Mouse (Mus musculus) embryonic facial prominence, embryonic 12.5 days (tissue): ENCODE data around the gene Rag1. TPM values are rescaled to one million over a fixed set of nuclear protein-coding genes. Genes with fewer than 3 reads are reported as not detected.
A peak's percentile ranks its signal among the peaks of the same experiment; 100 is the strongest.

Source experiments
- ATAC-seq: fragments of 200-750 bp; cut with Nextera tagmentation; 2 replicates; pipeline ENCODE4 v1.8.0; 2017; ENCODE audit not compliant: insufficient number of reproducible peaks, insufficient read depth, low FRiP score, low TSS enrichment
- H3K27ac ChIP-seq: fragments of 300-500 bp; sonication (generic); 2 replicates; pipeline ENCODE4 v1.5.1; 2016; ENCODE audit warnings: mild to moderate bottlenecking
- H3K27me3 ChIP-seq: fragments of 300-500 bp; sonication (generic); 2 replicates; pipeline ENCODE4 v1.6.1; 2016; ENCODE audit warnings: mild to moderate bottlenecking, moderate library complexity
- H3K36me3 ChIP-seq: fragments of 300-500 bp; sonication (generic); 2 replicates; pipeline ENCODE4 v1.6.1; 2016; ENCODE audit warnings: mild to moderate bottlenecking
- H3K4me1 ChIP-seq: fragments of 300-500 bp; sonication (generic); 2 replicates; pipeline ENCODE4 v1.6.1; 2016
- H3K4me2 ChIP-seq: fragments of 300-500 bp; sonication (generic); replicated peaks from 2 replicates; pipeline ENCODE4 v1.6.1; 2016; ENCODE audit warnings: mild to moderate bottlenecking, moderate library complexity
- H3K4me3 ChIP-seq: fragments of 300-500 bp; sonication (generic); 2 replicates; pipeline ENCODE4 v1.5.1; 2016; ENCODE audit warnings: mild to moderate bottlenecking
- H3K9ac ChIP-seq: fragments of 300-500 bp; sonication (generic); 2 replicates; pipeline ENCODE4 v1.6.1; 2016; ENCODE audit warnings: mild to moderate bottlenecking, moderate library complexity
- H3K9me3 ChIP-seq: fragments of 300-500 bp; sonication (generic); 2 replicates; pipeline ENCODE4 v1.6.1; 2016; ENCODE audit warnings: mild to moderate bottlenecking, moderate library complexity
- WGBS: fragments of 180-500 bp; shearing (Covaris S2); methylation state at CpG from one replicate; pipeline ENCODE4 v1.1.7; 2016; 5-methylcytosine and 5-hydroxymethylcytosine counted together
- polyA plus RNA-seq: library from polyadenylated mRNA; unstranded; fragments of >200 nt; fragmentation: Nextera tagmentation; extraction: Ambion mirVana; gene quantifications from 2 replicates; pipeline ENCODE4 v1.2.1, GENCODE M21; 2016

Rag1 gene
- polyA plus RNA-seq, result 0.60 and 0.81 TPM in 2 replicates

GRCm38 (mm10) chr2:101649114-101649671 lies at the start of gene Rag1, which contains the start of gene B230118H07Rik:
TSS of gene Rag1 (minus strand) at chr2:101649501.
TSS of gene B230118H07Rik (minus strand) at chr2:101649532.
- WGBS, result 20% methylated on average over 8 of the region's 8 CpGs
- Histone ChIP-seq H3K36me3 (no peaks in the 10 kb centered on the region), H3K4me1 (peaks cover 11% of the 10 kb centered on the region; the same call in 1 of the 2 replicates), H3K27ac (peak within 1 kb of the TSS; percentile 17), H3K27me3 (no peaks in the 10 kb centered on the region), H3K9ac (no peak within 1 kb of the TSS), H3K4me3 (no peak within 1 kb of the TSS), H3K9me3 (no peaks in the 10 kb centered on the region), H3K4me2 (peak within 1 kb of the TSS; percentile 27)
- ATAC-seq, result 0 out of 2 replicates have a peak, but pooled peaks have one; percentile 56

GRCm38 (mm10) chr2:101695584-101695983 lies 46.3 kb upstream of the Rag1 start:
- Histone ChIP-seq H3K9ac (no peak overlapping the region), H3K27ac (no peak overlapping the region), H3K4me2 (no peak overlapping the region), H3K4me3 (no peak overlapping the region), H3K27me3 (no peaks in the 10 kb centered on the region), H3K4me1 (no peaks in the 10 kb centered on the region), H3K9me3 (no peaks in the 10 kb centered on the region), H3K36me3 (peaks cover 43% of the 10 kb centered on the region)
- ATAC-seq, result no peak
- 88% methylated on average over 7 of the region's 7 CpGs for WGBS

- no peaks in the 10 kb centered on the region for H3K9me3 ChIP-seq
- no peaks in the 10 kb centered on the region for H3K27me3 ChIP-seq
- H3K36me3 ChIP-seq, result peaks cover 51% of the 10 kb centered on the region
- H3K4me2 ChIP-seq, result no peak overlapping the region
- no peak for ATAC-seq
- H3K4me3 ChIP-seq, result no peak overlapping the region
- no peaks in the 10 kb centered on the region for H3K4me1 ChIP-seq
- H3K9ac ChIP-seq, result no peak overlapping the region
- 65% methylated on average over 5 of the region's 5 CpGs for WGBS
- no peak overlapping the region for H3K27ac ChIP-seq
Observed at GRCm38 (mm10) chr2:101693577-101694215, 44.4 kb upstream of the Rag1 start.

GRCm38 (mm10) chr2:101693043-101693442 lies 43.7 kb upstream of the Rag1 start:
- WGBS, result 78% methylated on average over 4 of the region's 4 CpGs
- ATAC-seq, result no peak
- Histone ChIP-seq H3K9ac (no peak overlapping the region), H3K4me1 (no peaks in the 10 kb centered on the region), H3K27ac (no peak overlapping the region), H3K9me3 (no peaks in the 10 kb centered on the region), H3K27me3 (no peaks in the 10 kb centered on the region), H3K4me3 (no peak overlapping the region), H3K36me3 (peaks cover 51% of the 10 kb centered on the region), H3K4me2 (no peak overlapping the region)

- no peak overlapping the region for H3K27ac ChIP-seq
- 94% methylated on average over 9 of the region's 9 CpGs for WGBS
- no peak overlapping the region for H3K4me3 ChIP-seq
- no peaks in the 10 kb centered on the region for H3K4me1 ChIP-seq
- H3K9me3 ChIP-seq, result no peaks in the 10 kb centered on the region
- no peak for ATAC-seq
- peaks cover 56% of the 10 kb centered on the region for H3K36me3 ChIP-seq
- H3K9ac ChIP-seq, result no peak overlapping the region
- H3K4me2 ChIP-seq, result no peak overlapping the region
- H3K27me3 ChIP-seq, result no peaks in the 10 kb centered on the region
Observed at GRCm38 (mm10) chr2:101690252-101690827, 41.0 kb upstream of the Rag1 start.

GRCm38 (mm10) chr2:101688011-101688410 lies 38.7 kb upstream of the Rag1 start:
- no peaks in the 10 kb centered on the region for H3K4me1 ChIP-seq
- H3K9ac ChIP-seq, result no peak overlapping the region
- H3K36me3 ChIP-seq, result peaks cover 61% of the 10 kb centered on the region
- H3K4me3 ChIP-seq, result no peak overlapping the region
- 93% methylated on average over 5 of the region's 5 CpGs for WGBS
- no peaks in the 10 kb centered on the region for H3K27me3 ChIP-seq
- H3K9me3 ChIP-seq, result no peaks in the 10 kb centered on the region
- ATAC-seq, result no peak
- no peak overlapping the region for H3K4me2 ChIP-seq
- H3K27ac ChIP-seq, result no peak overlapping the region

- Histone ChIP-seq H3K27ac (no peak overlapping the region), H3K9ac (no peak overlapping the region)
Observed at GRCm38 (mm10) chr2:101684421-101684820, 35.1 kb upstream of the Rag1 start.

GRCm38 (mm10) chr2:101679164-101679784 lies 30.0 kb upstream of the Rag1 start:
- 2% methylated on average over 15 of the region's 15 CpGs for WGBS
- H3K9me3 ChIP-seq, result no peaks in the 10 kb centered on the region
- peak overlapping the region; percentile 99 for H3K4me3 ChIP-seq
- H3K9ac ChIP-seq, result peak overlapping the region; percentile 92
- H3K4me1 ChIP-seq, result peaks cover 5% of the 10 kb centered on the region; the same call in 1 of the 2 replicates
- no peak overlapping the region for H3K27ac ChIP-seq
- H3K4me2 ChIP-seq, result peak overlapping the region; percentile 75
- no peaks in the 10 kb centered on the region for H3K27me3 ChIP-seq
- no peak; the same call in 1 of the 2 replicates for ATAC-seq
- peaks cover 4% of the 10 kb centered on the region; the same call in 1 of the 2 replicates for H3K36me3 ChIP-seq

More at GRCm38 (mm10) chr2:101684421-101684820, 35.1 kb upstream of the Rag1 start:
- no peaks in the 10 kb centered on the region for H3K9me3 ChIP-seq
- H3K4me1 ChIP-seq, result peaks cover 2% of the 10 kb centered on the region; the same call in 1 of the 2 replicates
- H3K27me3 ChIP-seq, result no peaks in the 10 kb centered on the region
- 92% methylated on average over 12 of the region's 12 CpGs for WGBS
- no peak for ATAC-seq
- H3K4me3 ChIP-seq, result no peak overlapping the region
- H3K36me3 ChIP-seq, result peaks cover 42% of the 10 kb centered on the region
- H3K4me2 ChIP-seq, result no peak overlapping the region

GRCm38 (mm10) chr2:101678236-101679021 lies 29.1 kb upstream of the Rag1 start, which contains the start of gene Traf6:
TSS of gene Traf6 (plus strand) at chr2:101678429.
- peaks cover 5% of the 10 kb centered on the region; the same call in 1 of the 2 replicates for H3K4me1 ChIP-seq
- H3K27ac ChIP-seq, result 0 out of 2 replicates have a peak within 1 kb of the TSS, but pooled peaks have one; percentile 30
- peaks cover 3% of the 10 kb centered on the region; the same call in 1 of the 2 replicates for H3K36me3 ChIP-seq
- peak; percentile 85 for ATAC-seq
- under 1% methylated on average over 63 of the region's 68 CpGs for WGBS
- H3K4me2 ChIP-seq, result peak within 1 kb of the TSS; percentile 75
- H3K9ac ChIP-seq, result peak within 1 kb of the TSS; percentile 92
- no peaks in the 10 kb centered on the region for H3K27me3 ChIP-seq
- no peaks in the 10 kb centered on the region for H3K9me3 ChIP-seq
- H3K4me3 ChIP-seq, result peak within 1 kb of the TSS; percentile 99

- 81% methylated on average over 3 of the region's 3 CpGs for WGBS
- H3K36me3 ChIP-seq, result no peaks in the 10 kb centered on the region
- no peaks in the 10 kb centered on the region for H3K9me3 ChIP-seq
- no peak for ATAC-seq
- no peaks in the 10 kb centered on the region for H3K4me1 ChIP-seq
- H3K9ac ChIP-seq, result no peak overlapping the region
- no peak overlapping the region for H3K4me3 ChIP-seq
- H3K4me2 ChIP-seq, result no peak overlapping the region
- no peak overlapping the region for H3K27ac ChIP-seq
- no peaks in the 10 kb centered on the region for H3K27me3 ChIP-seq
Observed at GRCm38 (mm10) chr2:101673547-101673946, 24.2 kb upstream of the Rag1 start.

- H3K9ac ChIP-seq, result no peak overlapping the region
- 90% methylated on average over 3 of the region's 3 CpGs for WGBS
- no peak overlapping the region for H3K4me2 ChIP-seq
- H3K27ac ChIP-seq, result no peak overlapping the region
- no peak overlapping the region for H3K4me3 ChIP-seq
- ATAC-seq, result no peak
- H3K36me3 ChIP-seq, result no peaks in the 10 kb centered on the region
- 0 out of 2 replicates have a peak, but pooled peaks cover 5% of the 10 kb centered on the region for H3K4me1 ChIP-seq
- no peaks in the 10 kb centered on the region for H3K27me3 ChIP-seq
- no peaks in the 10 kb centered on the region for H3K9me3 ChIP-seq
Observed at GRCm38 (mm10) chr2:101668751-101669150, 19.4 kb upstream of the Rag1 start.
